Mouse (Mus musculus): ENCODE data around the gene Itm2b.

Gene Itm2b

GRCm38 (mm10) chr14:73313864-73314263, 71.2 kb downstream of the Itm2b start:
- DNase-seq, result no peak

GRCm38 (mm10) chr14:73313396-73313795, 71.7 kb downstream of the Itm2b start:
- DNase-seq, result no peak

- DNase-seq, result no peak
Measured at GRCm38 (mm10) chr14:73312909-73313308, 72.2 kb downstream of the Itm2b start.

Data from right cerebral cortex, postnatal 14 days (tissue).